Mouse (Mus musculus) right cerebral cortex, postnatal 4 days (tissue): ENCODE data around the gene AI837181.

Experiments
- DNase-seq: peaks from one replicate; pipeline ENCODE4 v3.0.0-alpha.2; 2022

AI837181 gene

GRCm38 (mm10) chr19:5448354-5449150, 23.6 kb downstream of the AI837181 start:
- DNase-seq = no peak

GRCm38 (mm10) chr19:5449673-5450072, 24.7 kb downstream of the AI837181 start:
- no peak for DNase-seq

- DNase-seq = no peak
These were observed 26.8 kb downstream of the AI837181 start for GRCm38 (mm10) chr19:5451766-5452165.

- DNase-seq = no peak
These were observed 30.1 kb downstream of the AI837181 start for GRCm38 (mm10) chr19:5455037-5455436.

GRCm38 (mm10) chr19:5455568-5455967, 30.6 kb downstream of the AI837181 start:
- DNase-seq = no peak

GRCm38 (mm10) chr19:5456241-5456921, 31.4 kb downstream of the AI837181 start:
- DNase-seq = no peak

GRCm38 (mm10) chr19:5456922-5457745, 32.2 kb downstream of the AI837181 start:
- DNase-seq = peak; percentile 95

GRCm38 (mm10) chr19:5457746-5458442, 33.0 kb downstream of the AI837181 start, which contains the start of gene Ccdc85b:
TSS of gene Ccdc85b (minus strand) at chr19:5457894.
- DNase-seq = no peak

- DNase-seq = no peak
These were observed 34.1 kb downstream of the AI837181 start for GRCm38 (mm10) chr19:5459019-5459418.

GRCm38 (mm10) chr19:5459896-5460295, 35.0 kb downstream of the AI837181 start:
- DNase-seq = no peak

- DNase-seq = peak; percentile 86
These were observed 35.5 kb downstream of the AI837181 start, which contains the start of gene Fibp for GRCm38 (mm10) chr19:5460465-5460911. TSS of gene Fibp (plus strand) at chr19:5460615.

GRCm38 (mm10) chr19:5461411-5461810, 36.5 kb downstream of the AI837181 start:
- no peak for DNase-seq

GRCm38 (mm10) chr19:5463212-5463611, 38.3 kb downstream of the AI837181 start:
- no peak for DNase-seq

- DNase-seq = peak; percentile 76
These were observed 39.0 kb downstream of the AI837181 start for GRCm38 (mm10) chr19:5463791-5464562.

- no peak for DNase-seq
These were observed 40.1 kb downstream of the AI837181 start for GRCm38 (mm10) chr19:5465037-5465436.

- DNase-seq = no peak
These were observed 42.1 kb downstream of the AI837181 start for GRCm38 (mm10) chr19:5466916-5467500.

GRCm38 (mm10) chr19:5468374-5468773, 43.4 kb downstream of the AI837181 start, which contains the start of gene Ctsw:
TSS of gene Ctsw (minus strand) at chr19:5468507.
- no peak for DNase-seq

GRCm38 (mm10) chr19:5471846-5472245, 46.9 kb downstream of the AI837181 start:
- no peak for DNase-seq

- no peak for DNase-seq
These were observed 47.9 kb downstream of the AI837181 start for GRCm38 (mm10) chr19:5472857-5473256.

GRCm38 (mm10) chr19:5473720-5474119, 48.8 kb downstream of the AI837181 start, which contains the start of gene Efemp2:
TSS of gene Efemp2 (plus strand) at chr19:5473954.
- DNase-seq = peak; percentile 66
